In the genomic region with DNA sequence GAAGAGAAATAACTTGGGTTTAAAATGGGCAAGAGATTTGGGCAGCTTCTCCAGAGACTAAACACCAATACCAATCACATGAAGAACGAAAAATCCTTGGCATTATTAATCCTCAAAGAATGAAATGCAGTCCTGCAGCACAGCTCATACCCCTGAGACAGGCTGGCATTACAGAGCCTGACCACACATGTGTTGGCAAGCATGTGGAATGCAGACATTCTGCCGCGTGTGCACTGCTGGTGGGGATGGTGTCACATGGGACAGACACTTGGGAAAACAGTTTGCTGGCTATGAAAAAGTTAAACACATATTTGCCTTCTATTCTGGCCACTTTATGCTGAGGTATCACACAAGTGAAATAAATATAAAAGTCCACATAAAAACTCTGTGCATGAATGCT, we compare ENCODE assay signal across 28 mouse cellular contexts.
"Had no signal": no experiment of that assay in that cellular context is flagged by ENCODE, and none has a peak within 500 bp of the region (broad histone marks: within the 10 kb centered on the region; RNA-seq: fewer than 3 reads in every experiment).

No protein-coding gene starts in this region.

- H3K4me1 ChIP-seq: heart, embryonic 13.5 days; heart, embryonic 15.5 days; hindbrain, embryonic 12.5 days; intestine, embryonic 15.5 days; kidney, embryonic 15.5 days; limb, embryonic 13.5 days; liver, embryonic 12.5 days had no signal

- H3K9me3 ChIP-seq: heart, embryonic 13.5 days; heart, embryonic 15.5 days; hindbrain, embryonic 12.5 days; intestine, embryonic 15.5 days; kidney, embryonic 15.5 days; limb, embryonic 15.5 days had no signal

- H3K4me3 ChIP-seq: heart, adult 2 months; heart, embryonic 13.5 days; heart, embryonic 15.5 days; hindbrain, embryonic 12.5 days; intestine, embryonic 15.5 days; kidney, embryonic 15.5 days; limb, embryonic 13.5 days; limb, embryonic 15.5 days; liver, embryonic 12.5 days had no signal

- H3K36me3 ChIP-seq: heart, embryonic 13.5 days; heart, embryonic 15.5 days; hindbrain, embryonic 12.5 days; intestine, embryonic 15.5 days; kidney, embryonic 15.5 days; limb, embryonic 13.5 days; limb, embryonic 15.5 days; liver, embryonic 12.5 days had no signal

- H3K9ac ChIP-seq: heart, embryonic 13.5 days; heart, embryonic 15.5 days; hindbrain, embryonic 12.5 days; hindbrain, embryonic 14.5 days; intestine, embryonic 15.5 days; kidney, embryonic 15.5 days; limb, embryonic 13.5 days; limb, embryonic 15.5 days; liver, embryonic 12.5 days; liver, embryonic 14.5 days had no signal

- H3K4me2 ChIP-seq: heart, embryonic 11.5 days; heart, embryonic 13.5 days; heart, embryonic 15.5 days; hindbrain, embryonic 12.5 days; hindbrain, embryonic 14.5 days; intestine, embryonic 15.5 days; kidney, embryonic 15.5 days; limb, embryonic 13.5 days; limb, embryonic 15.5 days; liver, embryonic 12.5 days had no signal

- H3K27me3 ChIP-seq: heart, embryonic 13.5 days; hindbrain, embryonic 12.5 days; intestine, embryonic 15.5 days; kidney, embryonic 15.5 days; limb, embryonic 13.5 days; limb, embryonic 15.5 days had no signal

- H3K27ac ChIP-seq: heart, adult 2 months; heart, embryonic 13.5 days; heart, embryonic 15.5 days; hindbrain, embryonic 12.5 days; hindbrain, embryonic 14.5 days; intestine, embryonic 15.5 days; kidney, embryonic 15.5 days; kidney, postnatal 0 days; limb, embryonic 13.5 days; limb, embryonic 15.5 days; liver, embryonic 12.5 days; liver, embryonic 14.5 days had no signal

- DNase-seq: gastrocnemius, postnatal 14 days; gastrocnemius, postnatal 36 days; heart, adult 11 months; heart, adult 2 months; heart, postnatal 14 days; heart, postnatal 36 days; kidney, adult 11 months; kidney, adult 2 months; kidney, adult 9 months; kidney, postnatal 14 days; kidney, postnatal 36 days; layer of hippocampus, adult 9-11 months; layer of hippocampus, postnatal 36 days; left cerebral cortex, postnatal 4 days had no signal

- ATAC-seq: hindbrain, embryonic 16.5 days; inflammation-experienced regulatory T-cells, adult 6 months; intestine, embryonic 15.5 days; liver, embryonic 12.5 days had no signal
